Mouse (Mus musculus) spleen, adult 2 months (tissue): ENCODE data around the gene Fos. TPM values are rescaled to one million over a fixed set of nuclear protein-coding genes. Genes with fewer than 3 reads are reported as not detected.

Source experiments
- DNase-seq, 2 experiments: peaks; one replicate each; pipeline versions ENCODE4 v3.0.0 to v3.0.0-alpha.2; 2012 to 2021; ENCODE audit warnings: low spot score in 2 of 2, low read depth in 1 of 2
- H3K27ac ChIP-seq: fragments of 200-500 bp; 2 replicates; pipeline ENCODE4 v1.5.1; 2012; ENCODE audit warnings: low read length, inconsistent platforms; ENCODE audit not compliant: insufficient read depth
- H3K27me3 ChIP-seq: fragments of 200-500 bp; 2 replicates; pipeline ENCODE4 v1.6.1; 2012; ENCODE audit warnings: mild to moderate bottlenecking, moderate library complexity, low read length, inconsistent platforms; ENCODE audit not compliant: control insufficient read depth, insufficient read depth
- H3K36me3 ChIP-seq: fragments of 200-500 bp; 2 replicates; pipeline ENCODE4 v1.6.1; 2012; ENCODE audit warnings: mild to moderate bottlenecking, low read length, inconsistent platforms; ENCODE audit not compliant: control insufficient read depth, insufficient read depth
- H3K4me1 ChIP-seq: fragments of 200-500 bp; 2 replicates; pipeline ENCODE4 v1.6.1; 2011; ENCODE audit warnings: inconsistent platforms; ENCODE audit not compliant: control insufficient read depth, insufficient read depth, insufficient read length
- H3K4me3 ChIP-seq: fragments of 200-500 bp; 2 replicates; pipeline ENCODE4 v1.5.1; 2011; ENCODE audit warnings: mild to moderate bottlenecking, inconsistent platforms; ENCODE audit not compliant: insufficient read depth, insufficient read length; ENCODE audit errors: extremely low read depth
- CTCF ChIP-seq: fragments of 200-500 bp; IDR thresholded peaks from 2 replicates; pipeline ENCODE4 v1.5.1; 2011; ENCODE audit warnings: mild to moderate bottlenecking, inconsistent platforms; ENCODE audit not compliant: insufficient read depth, insufficient read length, insufficient replicate concordance; ENCODE audit errors: extremely low read depth
- POLR2A ChIP-seq: fragments of 200-500 bp; IDR thresholded peaks from 2 replicates; pipeline ENCODE4 v1.6.1; 2011; ENCODE audit warnings: low read depth, low read length, inconsistent platforms
- WGBS: fragments of 180-500 bp; shearing (Covaris S2); methylation state at CpG from one replicate; pipeline ENCODE4 v1.1.7; 2018; 5-methylcytosine and 5-hydroxymethylcytosine counted together
- polyA plus RNA-seq: library from polyadenylated mRNA; depleted of rRNA; stranded (reverse); fragments of >200 nt; gene quantifications from 2 replicates; pipeline ENCODE4 v1.2.3, GENCODE M21; 2012

Gene Fos
- polyA plus RNA-seq, 1 experiment, result 9.4 TPM

DNA sequence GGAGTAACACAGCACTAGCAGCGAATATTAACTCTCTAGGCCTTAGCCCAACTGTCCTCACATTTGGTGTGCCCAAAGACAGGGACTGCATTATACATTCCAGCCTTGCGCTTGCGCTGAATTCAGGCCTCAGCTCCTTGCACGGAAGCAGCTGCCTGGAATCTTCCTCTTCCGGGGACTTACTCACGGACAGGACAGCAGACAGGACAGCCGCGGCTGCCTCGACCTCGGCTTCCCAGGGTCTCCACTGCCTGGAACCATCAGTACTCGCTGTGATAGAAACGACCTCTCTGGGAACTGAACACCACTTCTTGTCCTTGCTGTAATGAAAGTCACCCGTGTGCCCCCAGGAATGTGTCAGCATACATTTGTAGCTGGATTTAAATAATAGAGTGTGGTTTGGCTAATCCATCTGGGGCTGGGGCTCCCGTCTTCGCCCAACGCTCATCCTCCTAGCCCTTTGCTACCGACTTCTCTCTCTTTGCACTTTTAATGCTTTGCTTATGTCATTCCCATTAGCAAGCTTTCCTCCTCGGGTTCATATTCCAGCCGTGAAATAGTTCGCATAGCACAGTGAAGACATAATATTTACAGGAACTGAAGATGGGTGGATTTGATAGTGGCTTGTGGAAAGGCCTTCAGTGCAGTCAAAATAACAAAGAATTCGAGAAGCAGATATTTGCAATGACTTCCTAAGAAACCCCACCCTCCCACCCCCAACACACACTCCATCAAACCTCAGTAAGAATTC is 11.6 kb upstream of the Fos start:
- 85% methylated on average over 21 of the region's 21 CpGs for WGBS
- Histone ChIP-seq H3K27me3 (no peaks in the 10 kb centered on the region), H3K36me3 (no peaks in the 10 kb centered on the region), H3K4me3 (no peak overlapping the region), H3K4me1 (peaks cover 3% of the 10 kb centered on the region; the same call in 1 of the 2 replicates), H3K27ac (no peak overlapping the region)
- TF ChIP-seq CTCF (no peak), POLR2A (no peak)
- no peak for DNase-seq

DNA sequence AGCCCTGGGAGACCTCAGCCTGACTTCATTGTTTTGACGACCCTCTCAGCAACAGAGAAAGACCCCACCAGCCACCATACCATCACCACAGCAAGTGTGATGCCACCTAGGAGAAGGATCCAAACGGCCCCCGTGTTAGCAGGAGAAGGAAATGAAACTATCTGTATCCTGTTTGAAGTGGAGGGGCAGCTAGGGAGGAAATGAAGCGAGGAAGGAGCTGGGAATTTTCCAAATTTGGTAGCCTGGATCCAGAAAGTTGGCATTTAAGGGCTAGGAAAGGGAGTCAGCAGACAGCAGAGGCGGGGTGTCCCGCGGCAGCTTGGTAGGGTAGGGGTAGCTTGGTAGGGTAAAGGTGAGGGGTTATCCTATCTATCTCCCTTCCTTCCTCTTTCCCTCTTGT is 10.9 kb upstream of the Fos start:
- H3K4me3 ChIP-seq, result no peak overlapping the region
- no peak overlapping the region for H3K27ac ChIP-seq
- WGBS, result 36% methylated on average over 7 of the region's 7 CpGs

DNA sequence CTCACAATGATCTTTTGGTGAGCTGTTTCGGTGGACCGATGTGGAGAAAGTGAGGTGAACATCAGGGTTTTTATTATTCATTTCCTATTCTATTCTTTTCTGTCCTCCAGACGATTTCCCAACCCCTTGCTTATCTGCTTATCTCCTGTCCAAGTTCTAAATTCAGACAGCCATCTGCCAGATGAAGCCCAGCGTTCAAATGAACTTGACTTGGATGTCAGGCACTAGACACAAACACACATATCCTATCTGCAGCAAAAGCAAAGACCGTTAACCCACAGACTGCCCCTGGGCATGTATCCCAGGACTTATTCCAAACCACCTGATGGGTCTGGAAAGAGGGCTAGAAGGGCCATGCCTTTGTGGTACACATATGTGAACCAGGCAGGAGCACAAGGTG is 9.3 kb upstream of the Fos start:
- Histone ChIP-seq H3K4me1 (peaks cover 7% of the 10 kb centered on the region; the same call in 1 of the 2 replicates), H3K27ac (no peak overlapping the region), H3K27me3 (no peaks in the 10 kb centered on the region), H3K36me3 (no peaks in the 10 kb centered on the region), H3K4me3 (no peak overlapping the region)
- no peak for DNase-seq
- TF ChIP-seq POLR2A (no peak), CTCF (no peak)
- 67% methylated on average over 5 of the region's 5 CpGs for WGBS

More for the DNA sequence above, 10.9 kb upstream of the Fos start:
- TF ChIP-seq POLR2A (no peak), CTCF (no peak)
- Histone ChIP-seq H3K4me1 (no peaks in the 10 kb centered on the region), H3K27me3 (no peaks in the 10 kb centered on the region), H3K36me3 (no peaks in the 10 kb centered on the region)
- DNase-seq, result no peak

DNA sequence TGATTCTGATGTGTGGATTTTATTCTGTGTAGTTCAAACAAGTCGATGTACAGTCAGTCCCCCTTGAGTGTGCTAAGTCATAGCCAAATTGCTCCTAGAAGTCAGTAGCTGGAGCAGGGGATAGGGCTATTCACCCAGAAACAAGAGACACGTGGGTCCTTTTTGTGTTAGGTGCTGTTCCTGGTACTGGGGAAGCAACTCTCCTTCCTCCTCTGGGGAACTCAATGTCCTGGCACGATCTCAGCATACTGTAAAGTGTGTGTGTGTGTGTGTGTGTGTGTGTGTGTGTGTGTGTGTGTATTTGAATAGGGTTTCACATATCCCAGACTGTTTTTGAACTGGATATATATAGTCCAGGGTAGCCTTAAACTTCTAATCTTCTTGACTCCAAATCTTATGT is 8.8 kb upstream of the Fos start:
- Histone ChIP-seq H3K4me3 (no peak overlapping the region), H3K27ac (no peak overlapping the region), H3K36me3 (no peaks in the 10 kb centered on the region), H3K27me3 (no peaks in the 10 kb centered on the region), H3K4me1 (peaks cover 7% of the 10 kb centered on the region; the same call in 1 of the 2 replicates)
- DNase-seq, result no peak
- TF ChIP-seq CTCF (no peak), POLR2A (no peak)
- 37% methylated on average over 3 of the region's 3 CpGs for WGBS

DNA sequence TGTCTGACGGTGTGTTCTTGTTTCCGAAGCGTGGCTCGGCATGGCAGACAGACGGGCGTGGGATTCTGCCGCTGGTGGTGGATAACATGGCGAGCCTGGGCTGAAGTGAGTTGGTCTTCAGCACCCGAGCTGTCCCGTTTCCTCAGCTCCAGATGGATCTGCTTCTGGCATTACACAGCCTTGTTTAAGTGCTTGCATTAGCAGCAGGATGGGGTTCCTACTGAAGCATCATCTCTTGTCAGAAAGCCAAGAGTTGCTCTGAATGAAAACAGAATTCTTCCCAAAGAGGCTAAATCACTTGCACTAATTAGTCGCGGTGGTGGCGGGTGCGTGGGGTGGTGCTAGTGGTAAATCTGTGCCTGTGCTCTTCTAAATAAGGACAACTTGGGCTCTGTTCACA is 5.8 kb upstream of the Fos start:
- H3K27ac ChIP-seq, result no peak overlapping the region; the same call in 1 of the 2 replicates
- DNase-seq, result no peak

GRCm38 (mm10) chr12:85468666-85469065 is 5.0 kb upstream of the Fos start:
- Histone ChIP-seq H3K27ac (no peak overlapping the region), H3K4me1 (peaks cover 11% of the 10 kb centered on the region), H3K4me3 (no peak overlapping the region), H3K27me3 (peaks cover 2% of the 10 kb centered on the region; the same call in 1 of the 2 replicates), H3K36me3 (no peaks in the 10 kb centered on the region)
- WGBS, result 12% methylated on average over 12 of the region's 12 CpGs
- DNase-seq, result peak; percentile 52 to 82
- TF ChIP-seq POLR2A (no peak), CTCF (no peak)

More for the DNA sequence above, 5.8 kb upstream of the Fos start:
- H3K4me1 ChIP-seq, result peaks cover 11% of the 10 kb centered on the region
- WGBS, result 80% methylated on average over 14 of the region's 14 CpGs
- H3K4me3 ChIP-seq, result no peak overlapping the region
- TF ChIP-seq POLR2A (no peak), CTCF (no peak)
- peaks cover 2% of the 10 kb centered on the region; the same call in 1 of the 2 replicates for H3K27me3 ChIP-seq
- H3K36me3 ChIP-seq, result no peaks in the 10 kb centered on the region
